Mouse (Mus musculus): Measurements from ENCODE around the gene Manba.
"Not testable (repeated sequence)": the region's sequence is repeated elsewhere in the genome, so short reads cannot be mapped to it uniquely, and the experiment has no call there.

The Manba gene

GRCm38 (mm10) chr3:135487803-135488202 lies 2.4 kb downstream of the Manba start:
- no peak for DNase-seq

GRCm38 (mm10) chr3:135489865-135490520 lies 4.6 kb downstream of the Manba start:
- DNase-seq = peak; percentile 53

- peak; percentile 31 for DNase-seq
These were observed 5.7 kb downstream of the Manba start for GRCm38 (mm10) chr3:135491102-135491501.

GRCm38 (mm10) chr3:135493320-135493719 lies 7.9 kb downstream of the Manba start:
- DNase-seq = peak; percentile 48

GRCm38 (mm10) chr3:135497956-135498355 lies 12.5 kb downstream of the Manba start:
- not testable (repeated sequence) for DNase-seq

GRCm38 (mm10) chr3:135498891-135499290 lies 13.5 kb downstream of the Manba start:
- no peak for DNase-seq

GRCm38 (mm10) chr3:135503160-135503559 lies 17.7 kb downstream of the Manba start:
- no peak for DNase-seq

GRCm38 (mm10) chr3:135505369-135505909 lies 20.0 kb downstream of the Manba start:
- DNase-seq = peak; percentile 68

GRCm38 (mm10) chr3:135505916-135506482 lies 20.6 kb downstream of the Manba start:
- peak; percentile 27 for DNase-seq

GRCm38 (mm10) chr3:135507506-135507905 lies 22.1 kb downstream of the Manba start:
- no peak for DNase-seq

GRCm38 (mm10) chr3:135508191-135508590 lies 22.8 kb downstream of the Manba start:
- DNase-seq = no peak

- DNase-seq = peak; percentile 67
These were observed 25.0 kb downstream of the Manba start for GRCm38 (mm10) chr3:135510372-135510771.

GRCm38 (mm10) chr3:135511683-135512082 lies 26.3 kb downstream of the Manba start:
- DNase-seq = no peak

GRCm38 (mm10) chr3:135513270-135513669 lies 27.9 kb downstream of the Manba start:
- DNase-seq = no peak

GRCm38 (mm10) chr3:135513800-135514425 lies 28.5 kb downstream of the Manba start:
- DNase-seq = no peak

- DNase-seq = no peak
These were observed 29.8 kb downstream of the Manba start for GRCm38 (mm10) chr3:135515246-135515645.

GRCm38 (mm10) chr3:135516891-135517290 lies 31.5 kb downstream of the Manba start:
- no peak for DNase-seq

GRCm38 (mm10) chr3:135518882-135519281 lies 33.5 kb downstream of the Manba start:
- DNase-seq = no peak

GRCm38 (mm10) chr3:135519584-135519983 lies 34.2 kb downstream of the Manba start:
- DNase-seq = no peak

GRCm38 (mm10) chr3:135521963-135522362 lies 36.6 kb downstream of the Manba start:
- peak; percentile 69 for DNase-seq

- DNase-seq = no peak
These were observed 37.4 kb downstream of the Manba start for GRCm38 (mm10) chr3:135522618-135523355.

GRCm38 (mm10) chr3:135524900-135525299 lies 39.5 kb downstream of the Manba start:
- DNase-seq = not testable (repeated sequence)

GRCm38 (mm10) chr3:135529670-135530069 lies 44.3 kb downstream of the Manba start:
- no peak for DNase-seq
